Mouse (Mus musculus) CH12.LX (cell line): ENCODE measurements at regions not wholly inside any gene's neighbourhood (a gene's known extent, or its start where the extent isn't known, plus 50 kb on each side); places are given as distances from the start of the nearest gene placed in this dataset.

Experiments
- BHLHE40 ChIP-seq: IDR thresholded peaks from 2 replicates; pipeline ENCODE4 v1.6.1; 2011; ENCODE audit warnings: mild to moderate bottlenecking, low read depth, low read length, improper control_type of control experiment
- CTCF ChIP-seq, 2 experiments: IDR thresholded peaks in 1 of 2; conservative IDR thresholded peaks in 1 of 2; 2 replicates each; pipeline ENCODE4 v1.5.1; 2011 to 2012; ENCODE audit warnings: low read depth in 2 of 2, low read length in 2 of 2, improper control_type of control experiment in 1 of 2, inconsistent platforms in 1 of 2, mild to moderate bottlenecking in 1 of 2, moderate library complexity in 1 of 2
- GABPA ChIP-seq: IDR thresholded peaks from 2 replicates; pipeline ENCODE4 v1.6.1; 2012; ENCODE audit warnings: low read depth, low read length, improper control_type of control experiment, inconsistent platforms; ENCODE audit not compliant: insufficient replicate concordance
- MAZ ChIP-seq: IDR thresholded peaks from 2 replicates; pipeline ENCODE4 v1.6.1; 2012; ENCODE audit warnings: low read depth, mild to moderate bottlenecking, inconsistent platforms, low read length, improper control_type of control experiment, moderate library complexity
- POLR2A ChIP-seq: IDR thresholded peaks from 2 replicates; pipeline ENCODE4 v1.6.1; 2011; ENCODE audit warnings: low read depth, mild to moderate bottlenecking, improper control_type of control experiment, low read length
- ZNF384 ChIP-seq: IDR thresholded peaks from 2 replicates; pipeline ENCODE4 v1.6.1; 2012; ENCODE audit warnings: low read depth, low read length, improper control_type of control experiment, inconsistent platforms

DNA sequence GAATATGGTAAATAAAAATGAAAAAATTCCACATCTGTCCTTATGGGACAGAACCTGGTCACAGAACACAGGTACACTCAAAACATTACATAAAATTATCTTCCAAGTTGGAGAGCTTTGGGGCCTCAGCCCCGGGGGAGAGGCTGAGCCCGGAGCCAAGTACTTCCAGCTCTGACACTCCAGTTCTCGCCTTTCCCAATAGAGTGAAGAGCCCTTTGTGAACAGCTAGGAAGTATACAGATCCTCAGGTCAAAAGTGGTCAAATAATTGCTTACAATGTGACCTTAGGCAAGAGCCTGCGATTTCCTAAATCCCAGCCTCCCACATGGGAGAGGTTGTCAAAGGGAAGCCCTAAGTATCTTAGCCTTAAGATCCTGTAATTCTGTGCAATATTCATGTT is 55.1 kb upstream of the Slc34a2 start:
- no peak for TF ChIP-seq CTCF (conservative IDR thresholded peaks at IDR 0.05 in 1 of 2, IDR thresholded peaks at IDR 0.05 in 1 of 2; ENCODE audit: low read depth in 2 of 2, low read length in 2 of 2)
- no peak for TF ChIP-seq ZNF384
- TF ChIP-seq GABPA, result no peak
- TF ChIP-seq BHLHE40, result no peak
- no peak for TF ChIP-seq POLR2A
- no peak for TF ChIP-seq MAZ
